Mouse (Mus musculus) E14TG2a.4 (cell line): ENCODE measurements around the gene Kng1.
"Not testable (repeated sequence)": the region's sequence is repeated elsewhere in the genome, so short reads cannot be mapped to it uniquely, and the experiment has no call there.

Source experiments
- H3K27me3 ChIP-seq: 2 replicates; pipeline ENCODE4 v1.6.1; 2014; ENCODE audit warnings: low read length, control low read depth; ENCODE audit not compliant: insufficient read depth
- H3K36me3 ChIP-seq: 2 replicates; pipeline ENCODE4 v1.6.1; 2014; ENCODE audit warnings: low read length, control low read depth; ENCODE audit not compliant: insufficient read depth
- H3K4me1 ChIP-seq: replicated peaks from 2 replicates; pipeline ENCODE4 v1.6.1; 2014; ENCODE audit warnings: low read depth, low read length, control low read depth
- H3K4me3 ChIP-seq: replicated peaks from 2 replicates; pipeline ENCODE4 v1.5.1; 2014; ENCODE audit warnings: mild to moderate bottlenecking, low read length
- H3K9me3 ChIP-seq: 2 replicates; pipeline ENCODE4 v1.6.1; 2014; ENCODE audit warnings: low read length, control low read depth
- CTCF ChIP-seq: conservative IDR thresholded peaks from 2 replicates; pipeline ENCODE4 v1.5.1; 2014; ENCODE audit warnings: low read length
- NANOG ChIP-seq: IDR thresholded peaks from 2 replicates; pipeline ENCODE4 v1.6.1; 2014; ENCODE audit warnings: borderline replicate concordance, low read length, mixed read lengths
- POU5F1 ChIP-seq: IDR thresholded peaks from 2 replicates; pipeline ENCODE4 v1.6.1; 2014; ENCODE audit warnings: low read length, borderline replicate concordance

Kng1 gene

DNA sequence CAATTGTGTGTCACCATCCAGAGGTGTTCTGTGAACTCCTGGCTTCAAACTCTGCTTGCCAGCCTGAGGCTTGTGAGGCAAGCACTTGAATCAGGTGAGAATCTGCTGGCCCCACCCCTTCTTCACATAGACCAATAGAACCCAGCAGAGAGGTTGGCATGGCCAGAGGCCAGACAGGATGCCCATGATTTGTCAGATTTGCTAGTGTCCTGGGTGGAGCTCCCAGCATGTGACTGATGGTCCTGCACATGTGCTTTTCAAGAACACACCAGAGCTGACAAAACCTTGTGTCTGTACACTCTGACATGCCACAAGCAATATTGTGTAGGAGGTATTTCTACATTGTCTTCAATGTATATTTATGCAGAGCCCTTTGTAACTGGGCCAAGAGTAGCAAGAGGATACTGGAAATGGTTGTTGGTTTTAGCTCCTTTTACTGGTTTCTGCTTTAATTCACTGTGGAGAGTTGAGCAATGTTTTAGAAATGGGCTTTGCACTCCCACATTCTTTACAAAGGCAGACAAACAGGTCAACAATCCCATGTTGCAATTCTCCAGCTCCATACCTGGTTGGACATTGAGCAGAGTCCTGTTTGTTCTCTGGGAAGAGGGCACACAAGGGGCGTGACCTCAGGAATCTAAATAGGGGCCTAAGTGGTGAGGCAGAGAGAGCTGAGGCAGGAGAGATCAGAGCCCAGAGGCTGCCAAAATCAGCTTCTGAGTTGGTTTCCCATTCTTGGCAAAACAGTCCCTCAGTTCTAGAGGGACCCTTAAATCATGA, at the start of gene Kng1:
TSS of gene Kng1 (plus strand) at position 198 of the 780 bp plus-strand sequence.
- not testable (repeated sequence) for H3K4me1 ChIP-seq, H3K27me3 ChIP-seq, H3K4me3 ChIP-seq, H3K9me3 ChIP-seq, H3K36me3 ChIP-seq

DNA sequence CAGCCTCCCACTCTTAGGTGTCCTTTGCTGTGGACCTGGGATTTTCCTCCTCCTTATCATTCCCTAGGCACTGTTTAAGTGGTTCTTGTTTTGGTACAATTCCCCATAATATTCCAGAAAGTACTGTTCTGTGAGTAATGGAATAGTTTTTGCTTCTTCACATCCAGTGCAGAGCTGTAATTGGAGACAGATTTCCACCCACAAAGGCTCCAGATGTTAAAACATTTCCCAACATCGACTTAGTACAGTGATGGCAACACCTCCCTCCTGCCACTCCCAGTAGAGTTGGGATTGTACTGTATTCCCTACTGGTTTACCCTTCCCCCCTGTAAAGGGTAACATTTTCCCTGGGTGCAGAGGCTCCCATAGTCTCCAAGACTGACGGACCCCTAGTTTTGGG, 43.9 kb upstream of the Kng1 start:
- not testable (repeated sequence) for H3K4me3 ChIP-seq, H3K27me3 ChIP-seq, H3K36me3 ChIP-seq, H3K9me3 ChIP-seq, H3K4me1 ChIP-seq

DNA sequence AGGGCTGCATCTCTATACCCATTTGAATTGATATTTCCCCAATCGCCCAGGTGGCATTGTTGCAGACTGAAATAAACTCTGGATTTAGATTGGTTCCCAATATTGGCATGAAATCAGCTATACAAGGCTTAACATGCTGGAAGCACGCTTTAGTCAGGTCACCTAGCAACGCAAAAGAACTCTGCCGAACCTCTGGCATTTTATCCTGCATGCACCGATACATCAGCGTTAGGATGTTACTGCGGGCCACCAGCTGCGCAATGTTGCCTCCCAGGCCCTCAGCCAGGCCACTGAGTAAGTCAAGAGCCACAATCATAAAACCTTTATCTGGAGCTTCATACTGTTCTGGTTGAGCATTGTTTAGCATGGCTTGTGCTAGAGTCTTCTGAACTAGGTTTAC, 43.0 kb upstream of the Kng1 start:
- not testable (repeated sequence) for H3K27me3 ChIP-seq, H3K9me3 ChIP-seq, H3K36me3 ChIP-seq, H3K4me3 ChIP-seq, H3K4me1 ChIP-seq

DNA sequence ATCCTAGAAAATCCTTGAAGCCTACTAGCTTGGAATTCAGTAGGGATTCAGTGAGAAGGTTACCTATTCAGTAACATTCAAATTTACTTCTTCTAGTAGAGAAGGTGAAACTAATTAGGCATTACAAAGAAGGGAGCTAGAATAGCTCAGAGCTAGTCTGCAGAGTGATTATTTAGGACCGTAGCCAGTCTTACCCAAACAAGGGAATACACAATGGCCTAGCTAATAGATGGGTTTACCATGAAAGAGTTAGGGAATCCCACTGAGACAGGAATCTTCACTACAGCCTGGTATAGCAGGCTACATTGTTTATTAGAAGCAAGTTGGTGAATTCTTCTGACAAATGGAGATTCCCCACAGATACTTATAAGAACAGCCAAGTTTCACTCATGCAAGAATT, 37.1 kb upstream of the Kng1 start:
- not testable (repeated sequence) for H3K9me3 ChIP-seq

DNA sequence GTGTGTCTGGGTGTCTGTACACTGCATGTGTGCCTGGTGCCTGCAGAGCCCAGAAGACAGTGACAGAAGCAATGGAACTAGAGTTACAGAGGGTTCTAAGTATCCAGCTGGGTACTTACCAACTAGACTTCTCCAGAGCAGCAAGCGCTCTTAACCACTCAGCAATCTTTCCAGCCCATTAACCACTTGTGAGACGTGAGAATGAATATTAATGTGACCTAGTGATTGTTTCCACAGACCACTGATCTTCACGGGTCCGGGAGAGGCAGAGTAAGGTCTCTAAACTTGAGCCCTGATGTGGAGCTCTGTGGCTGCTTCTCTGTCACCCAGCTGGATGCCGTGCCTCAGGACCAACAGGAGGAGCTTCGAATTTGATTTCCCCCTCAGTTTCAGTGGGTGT, 32.6 kb upstream of the Kng1 start:
- H3K9me3 ChIP-seq = peaks cover 14% of the 10 kb centered on the region
- no peaks in the 10 kb centered on the region for H3K36me3 ChIP-seq
- H3K4me3 ChIP-seq = no peak overlapping the region
- H3K27me3 ChIP-seq = no peaks in the 10 kb centered on the region
- peaks cover 42% of the 10 kb centered on the region for H3K4me1 ChIP-seq
- TF ChIP-seq CTCF = no peak
- peak; percentile 49; the same call in 1 of the 2 replicates for TF ChIP-seq NANOG

More for the DNA sequence above, 37.1 kb upstream of the Kng1 start:
- not testable (repeated sequence) for H3K4me3 ChIP-seq, H3K36me3 ChIP-seq, H3K27me3 ChIP-seq
- peaks cover 38% of the 10 kb centered on the region for H3K4me1 ChIP-seq
- TF ChIP-seq NANOG = peak; percentile 72; the same call in 1 of the 2 replicates

DNA sequence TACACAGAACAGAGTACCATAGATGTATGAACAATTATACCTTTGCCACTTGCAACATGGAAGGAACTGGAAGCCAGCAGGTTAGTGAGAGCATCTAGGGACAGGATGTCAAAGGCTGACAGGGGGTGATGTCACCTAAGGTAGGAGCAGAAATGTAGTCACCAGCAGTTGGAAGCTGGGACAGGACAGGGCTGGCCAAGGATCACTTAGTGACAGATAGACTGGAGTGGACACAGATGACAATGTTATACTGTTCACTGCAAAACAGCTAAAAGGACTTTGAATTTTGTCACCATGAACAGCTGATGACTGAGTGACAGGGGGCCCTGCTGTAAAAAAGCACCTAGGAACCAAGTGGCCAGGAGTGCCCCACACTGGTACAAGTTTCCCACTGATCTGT, 31.1 kb upstream of the Kng1 start:
- TF ChIP-seq NANOG (no peak), CTCF (no peak), POU5F1 (no peak)
- H3K27me3 ChIP-seq = no peaks in the 10 kb centered on the region
- no peaks in the 10 kb centered on the region for H3K36me3 ChIP-seq
- H3K9me3 ChIP-seq = peaks cover 27% of the 10 kb centered on the region
- H3K4me3 ChIP-seq = no peak overlapping the region
- H3K4me1 ChIP-seq = peaks cover 29% of the 10 kb centered on the region

DNA sequence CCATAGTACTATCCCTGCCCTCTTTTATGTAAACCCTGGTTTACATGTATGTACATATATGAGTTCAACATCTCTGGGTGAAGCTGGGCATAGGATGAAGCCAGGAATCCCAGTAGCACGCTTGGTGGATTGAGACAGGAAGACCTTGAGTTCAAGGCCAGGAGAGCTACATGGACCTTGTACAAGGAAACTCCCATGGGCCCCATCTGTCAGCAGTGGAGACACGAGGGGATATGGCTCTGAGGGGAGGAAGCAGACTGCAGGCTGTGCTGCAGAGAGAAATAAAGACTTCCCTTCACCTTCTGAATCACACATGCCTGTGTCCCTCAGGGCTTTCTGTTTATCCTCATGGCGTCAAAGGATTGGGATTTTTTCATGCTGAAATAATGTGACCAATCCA, 30.3 kb upstream of the Kng1 start:
- not testable (repeated sequence) for H3K4me3 ChIP-seq, H3K27me3 ChIP-seq, H3K36me3 ChIP-seq
- Histone ChIP-seq H3K4me1 (peaks cover 21% of the 10 kb centered on the region), H3K9me3 (peaks cover 35% of the 10 kb centered on the region)

DNA sequence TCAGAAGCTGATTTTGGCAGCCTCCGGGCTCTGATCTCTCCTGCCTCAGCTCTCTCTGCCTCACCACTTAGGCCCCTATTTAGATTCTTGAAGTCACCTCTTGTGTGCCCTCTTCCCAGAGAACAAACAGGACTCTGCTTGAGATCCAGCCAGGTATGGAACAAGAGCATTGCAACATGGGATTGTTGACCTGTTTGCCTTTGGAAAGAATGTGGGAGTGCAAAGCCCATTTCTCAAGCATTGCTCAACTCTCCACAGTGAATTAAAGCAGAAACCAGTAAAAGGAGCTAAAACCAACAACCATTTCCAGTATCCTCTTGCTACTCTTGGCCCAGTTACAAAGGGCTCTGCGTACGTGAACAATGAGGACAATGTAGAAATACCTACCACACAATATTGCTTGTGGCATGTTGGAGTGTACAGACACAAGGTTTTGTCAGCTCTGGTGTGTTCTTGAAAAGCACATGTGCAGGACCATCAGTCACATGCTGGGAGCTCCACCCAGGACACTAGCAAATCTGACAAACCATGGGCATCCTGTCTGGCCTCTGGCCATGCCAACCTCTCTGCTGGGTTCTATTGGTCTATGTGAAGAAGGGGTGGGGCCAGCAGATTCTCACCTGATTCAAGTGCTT, 28.6 kb upstream of the Kng1 start, which contains the start of gene Kng2:
TSS of gene Kng2 (minus strand) at position 517 of the 635 bp plus-strand sequence.
- H3K4me3 ChIP-seq, H3K36me3 ChIP-seq, H3K27me3 ChIP-seq: not testable (repeated sequence)
- Histone ChIP-seq H3K9me3 (peaks cover 51% of the 10 kb centered on the region), H3K4me1 (peaks cover 18% of the 10 kb centered on the region)

DNA sequence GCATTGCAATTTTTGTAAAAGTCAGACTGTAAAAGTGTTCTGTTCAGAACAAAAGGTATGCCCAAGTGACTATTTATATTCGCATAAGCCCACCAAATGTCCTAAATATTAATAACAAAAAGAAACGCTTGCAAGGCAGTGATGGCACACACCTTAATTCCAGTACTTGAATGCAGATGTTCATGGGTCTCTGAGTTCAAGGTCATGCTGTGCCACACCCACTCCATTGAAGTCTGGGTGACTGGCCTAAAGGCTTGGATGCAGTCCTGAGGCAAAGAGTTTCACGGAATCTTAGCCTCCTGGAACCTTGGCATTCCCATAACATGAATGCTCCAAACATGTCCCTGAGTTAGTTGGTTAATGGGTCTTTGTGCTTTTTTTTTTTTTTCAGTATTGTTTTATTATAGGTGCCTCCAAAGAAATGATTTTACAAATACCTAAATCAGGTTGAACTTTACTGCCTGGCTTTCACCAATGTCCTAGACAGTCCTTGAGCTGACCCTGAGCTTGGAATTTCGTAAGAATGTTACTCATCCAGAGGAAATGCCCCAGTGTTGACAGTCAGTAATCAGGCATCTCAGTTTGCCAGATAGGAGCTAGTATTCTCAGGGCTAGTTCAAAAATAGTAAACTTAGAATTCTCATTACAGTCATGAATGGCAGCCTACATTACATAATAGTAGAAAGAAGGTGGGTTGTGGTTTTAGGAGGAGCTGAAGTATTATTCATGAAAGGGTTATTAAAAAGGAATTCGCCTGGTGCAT, 26.8 kb upstream of the Kng1 start:
- peaks cover 4% of the 10 kb centered on the region for H3K4me1 ChIP-seq
- H3K36me3 ChIP-seq = no peaks in the 10 kb centered on the region
- no peak for TF ChIP-seq CTCF
- peak; percentile 85 for TF ChIP-seq NANOG
- no peak for TF ChIP-seq POU5F1
- H3K27me3 ChIP-seq = no peaks in the 10 kb centered on the region
- H3K4me3 ChIP-seq = no peak overlapping the region
- peaks cover 54% of the 10 kb centered on the region for H3K9me3 ChIP-seq
